Mouse (Mus musculus) embryonic stem cell, embryonic (primary cell): ENCODE measurements around the gene Tmem221.

Source experiments
- CTCF ChIA-PET, 4 experiments: fragments of 300-600 bp in 2 of 4; fragments of 350-600 bp in 2 of 4; sonication (Branson Sonifier 250); formaldehyde crosslinking; loops; one replicate each; lab custom pipeline; 2022; ENCODE audit warnings: inconsistent platforms in 2 of 4; lab: Charles Lee
- POLR2A ChIA-PET, 4 experiments: fragments of 300-600 bp in 2 of 4; fragments of 350-600 bp in 2 of 4; sonication (Branson Sonifier 250); formaldehyde crosslinking; loops; one replicate each; lab custom pipeline; 2022; ENCODE audit warnings: antibody characterized with exemption in 4 of 4, inconsistent platforms in 1 of 4; lab: Charles Lee

Gene Tmem221

GRCm38 (mm10) chr8:71569366-71570290 lies 11.0 kb upstream of the Tmem221 start:
- CTCF ChIA-PET = interaction anchor here (0.5 to 3.7 kb wide), 47 partner anchors 7 to 1011 kb away, joined by 3 to 40 read pairs (median 5); partner anchors contain the start of genes Tmem221 (in 3 of the 4), Ap1m1 (in 1 of the 4), Bst2 (in 1 of the 4) and Colgalt1 (in 1 of the 4)
- POLR2A ChIA-PET = interaction anchor here (0.6 to 4.7 kb wide), 150 partner anchors 7 to 1032 kb away, joined by 3 to 104 read pairs (median 4); partner anchors contain the start of genes Tmem221 (in 4 of the 4), Colgalt1 (in 3 of the 4), Klf2 (in 3 of the 4) and Mvb12a (in 3 of the 4)

- ChIA-PET POLR2A (interaction anchor here (0.6 to 4.7 kb wide), 99 partner anchors 8 to 1648 kb away, joined by 3 to 104 read pairs (median 5); partner anchors contain the start of genes Colgalt1 (in 3 of the 4), Pgls (in 3 of the 4), Tmem221 (in 3 of the 4) and Jak3 (in 2 of the 4)), CTCF (interaction anchor here in 3 of 4 experiments (0.6 to 3.7 kb wide), 31 partner anchors 7 to 1011 kb away, joined by 3 to 40 read pairs (median 5); partner anchors contain the start of genes Tmem221 (in 2 of the 3), Colgalt1 (in 1 of the 3), Dda1 (in 1 of the 3) and Mvb12a (in 1 of the 3))
Measured at GRCm38 (mm10) chr8:71568941-71569340, 10.3 kb upstream of the Tmem221 start.

DNA sequence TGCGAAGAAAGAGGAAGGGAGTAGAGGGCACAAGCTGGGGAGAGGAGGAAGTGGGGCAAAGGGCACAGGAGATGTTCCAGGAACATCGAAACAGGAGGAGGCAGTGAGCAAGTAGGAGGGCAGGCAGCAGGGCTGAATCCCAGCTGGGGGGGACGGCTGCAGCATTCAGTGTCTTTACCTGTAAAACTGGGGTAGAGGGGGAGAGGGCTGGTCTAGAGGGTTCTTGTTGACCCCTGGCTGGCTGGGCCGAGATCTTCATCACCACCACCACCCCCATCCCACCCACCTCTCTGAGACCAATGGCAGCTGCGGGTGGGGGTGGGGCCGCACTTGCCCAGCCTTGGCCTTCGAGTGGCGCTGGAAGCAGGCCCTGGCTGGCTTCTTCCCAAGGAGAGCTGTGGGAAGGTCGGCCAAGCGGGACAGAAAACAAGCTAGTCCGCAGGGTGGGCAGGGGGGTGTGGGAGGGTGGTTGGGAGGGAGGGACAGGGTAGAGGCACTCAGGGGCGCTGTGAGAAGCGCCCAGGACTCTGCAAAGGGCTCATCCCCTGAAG lies 9.8 kb upstream of the Tmem221 start, which contains the start of gene Slc27a1:
Slc27a1 (plus strand) TSS at position 496 of the 551 bp plus-strand sequence.
- ChIA-PET CTCF (interaction anchor here (0.5 to 3.7 kb wide), 27 partner anchors 8 to 606 kb away, joined by 3 to 40 read pairs (median 4); partner anchors contain the start of genes Tmem221 (in 2 of the 4), Colgalt1 (in 1 of the 4), Dda1 (in 1 of the 4) and Mvb12a (in 1 of the 4)), POLR2A (interaction anchor here (0.5 to 4.7 kb wide), 63 partner anchors 9 to 1648 kb away, joined by 3 to 104 read pairs (median 6); partner anchors contain the start of genes Colgalt1 (in 3 of the 4), Pgls (in 3 of the 4), Jak3 (in 2 of the 4) and Klf2 (in 2 of the 4))

GRCm38 (mm10) chr8:71567587-71567986 lies 8.9 kb upstream of the Tmem221 start:
- POLR2A ChIA-PET = interaction anchor here (0.6 to 4.7 kb wide), 17 partner anchors 12 to 110 kb away, joined by 3 to 104 read pairs (median 34); partner anchors contain the start of genes Colgalt1 (in 2 of the 4), Pgls (in 2 of the 4), Jak3 (in 1 of the 4) and Unc13a (in 1 of the 4)

DNA sequence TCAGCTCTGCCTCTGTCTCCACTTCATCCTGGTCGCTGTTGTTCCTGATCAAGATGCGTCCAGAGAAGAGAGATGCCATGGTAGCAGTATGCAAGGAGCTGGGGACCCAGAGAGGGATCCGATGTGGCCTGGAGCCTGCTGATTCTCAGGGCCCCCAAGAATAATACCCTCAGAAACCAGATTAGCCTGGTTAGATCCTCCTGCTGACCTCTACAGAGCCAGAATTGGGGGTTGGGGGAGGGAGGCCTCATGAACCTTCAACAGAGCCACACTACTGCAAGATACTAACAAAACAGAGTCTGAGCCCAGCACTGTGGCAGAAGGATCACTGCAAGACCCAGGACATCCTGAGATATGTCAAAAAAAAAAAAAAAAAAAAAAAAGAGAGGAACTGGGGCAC lies 7.8 kb upstream of the Tmem221 start, which contains the start of gene Nxnl1:
Nxnl1 (minus strand) TSS at position 101 of the 400 bp plus-strand sequence.
- CTCF ChIA-PET = interaction anchor here in 3 of 4 experiments (1.1 to 2.2 kb wide), 4 partner anchors 30 to 99 kb away, joined by 3 to 4 read pairs (median 4); no protein-coding TSS in a partner anchor

More at GRCm38 (mm10) chr8:71567587-71567986, 8.9 kb upstream of the Tmem221 start:
- CTCF ChIA-PET = interaction anchor here in 3 of 4 experiments (0.5 to 3.7 kb wide), 10 partner anchors 10 to 98 kb away, joined by 3 to 40 read pairs (median 4); partner anchors contain the start of gene Mvb12a (in 1 of the 3)

DNA sequence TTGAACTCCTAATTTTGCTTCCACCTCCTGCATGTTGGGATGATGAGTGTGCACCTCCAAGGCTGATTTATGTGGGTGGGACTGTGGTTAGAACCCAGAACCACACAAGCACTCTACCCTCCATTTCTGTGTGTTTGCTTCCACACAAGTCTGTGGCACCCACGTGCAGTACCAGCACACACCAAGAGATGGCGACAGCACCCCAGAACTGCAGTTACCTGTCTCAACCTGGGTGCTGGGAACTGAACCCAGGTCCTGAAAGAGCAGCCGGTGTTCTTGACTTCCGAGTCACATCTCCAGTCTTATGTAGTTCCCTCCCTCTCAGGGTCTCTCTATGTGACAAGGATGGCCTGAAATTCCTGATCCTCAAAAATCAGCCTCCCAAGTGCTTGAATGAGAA lies 5.3 kb upstream of the Tmem221 start:
- CTCF ChIA-PET = interaction anchor here in 3 of 4 experiments (0.5 to 4.0 kb wide), 6 partner anchors 16 to 102 kb away, joined by 3 to 40 read pairs (median 13); partner anchors contain the start of gene Pgls (in 1 of the 3)
- POLR2A ChIA-PET = interaction anchor here in 2 of 4 experiments (1.0 to 2.6 kb wide), 7 partner anchors 26 to 68 kb away, joined by 3 to 7 read pairs (median 4); no protein-coding TSS in a partner anchor

More for the DNA sequence above, 7.8 kb upstream of the Tmem221 start, which contains the start of gene Nxnl1:
- POLR2A ChIA-PET = interaction anchor here in 1 of 4 experiments (0.9 to 2.6 kb wide), 4 partner anchors 14 to 99 kb away, joined by 3 to 7 read pairs (median 5); no protein-coding TSS in a partner anchor

- ChIA-PET POLR2A (interaction anchor here in 3 of 4 experiments (0.6 to 2.3 kb wide), 12 partner anchors 8 to 123 kb away, joined by 3 to 10 read pairs (median 4); partner anchors contain the start of gene Mvb12a (in 2 of the 3)), CTCF (interaction anchor here (0.6 to 4.0 kb wide), 37 partner anchors 10 to 169 kb away, joined by 3 to 40 read pairs (median 4); partner anchors contain the start of genes Pgls (in 2 of the 4), Fcho1 (in 1 of the 4) and Mvb12a (in 1 of the 4))
Measured at GRCm38 (mm10) chr8:71562751-71563150, 4.1 kb upstream of the Tmem221 start.

GRCm38 (mm10) chr8:71561401-71561800 lies 2.7 kb upstream of the Tmem221 start:
- POLR2A ChIA-PET = interaction anchor here in 3 of 4 experiments (0.8 to 2.3 kb wide), 12 partner anchors 9 to 110 kb away, joined by 3 to 12 read pairs (median 4); partner anchors contain the start of gene Unc13a (in 1 of the 3)

DNA sequence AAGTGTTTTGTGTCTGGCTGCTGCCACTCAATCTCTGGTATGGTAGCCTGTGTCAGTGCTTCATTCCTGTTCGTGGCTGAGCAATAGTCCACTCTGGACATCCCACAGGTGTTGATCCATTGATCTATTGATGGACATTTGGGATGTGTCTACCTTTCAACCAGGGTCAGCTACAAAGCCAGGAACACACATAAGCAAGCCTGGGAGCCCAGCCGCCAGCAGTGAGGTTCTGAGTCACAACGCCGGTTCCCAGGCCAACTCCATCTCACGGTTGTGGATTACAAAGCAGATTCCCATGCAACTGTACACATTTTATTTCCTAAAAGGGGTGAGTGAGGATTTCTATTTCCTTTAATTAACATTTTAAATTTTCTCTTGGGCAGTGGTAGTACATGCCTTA lies 2.1 kb upstream of the Tmem221 start:
- CTCF ChIA-PET = interaction anchor here (0.6 to 4.0 kb wide), 41 partner anchors 9 to 679 kb away, joined by 3 to 40 read pairs (median 4); partner anchors contain the start of genes Fcho1 (in 2 of the 4), Mvb12a (in 2 of the 4), Pgls (in 2 of the 4) and Colgalt1 (in 1 of the 4)

More at GRCm38 (mm10) chr8:71561401-71561800, 2.7 kb upstream of the Tmem221 start:
- CTCF ChIA-PET = interaction anchor here (0.6 to 4.0 kb wide), 45 partner anchors 8 to 696 kb away, joined by 3 to 40 read pairs (median 4); partner anchors contain the start of genes Mvb12a (in 2 of the 4), Pgls (in 2 of the 4), Colgalt1 (in 1 of the 4) and Fcho1 (in 1 of the 4)

DNA sequence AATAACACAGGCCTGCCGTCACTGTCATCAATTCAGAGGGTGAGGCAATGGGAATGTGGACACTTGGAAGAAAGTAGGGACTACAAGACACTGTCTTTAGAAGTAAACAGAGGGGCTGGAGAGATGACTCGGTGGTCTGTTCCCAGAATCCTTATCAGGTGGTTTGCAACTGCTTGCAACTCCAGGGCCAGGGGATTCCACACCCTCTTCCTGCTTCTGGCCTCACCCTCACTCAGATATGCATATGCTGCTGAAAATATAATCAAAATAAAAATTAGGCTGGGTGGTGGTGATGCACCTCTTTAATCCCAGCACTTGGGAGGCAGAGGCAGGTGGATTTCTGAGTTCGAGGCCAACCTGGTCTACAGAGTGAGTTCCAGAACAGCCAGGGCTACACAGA lies 1.4 kb upstream of the Tmem221 start:
- POLR2A ChIA-PET = interaction anchor here in 2 of 4 experiments (0.6 to 3.3 kb wide), 16 partner anchors 9 to 219 kb away, joined by 3 to 66 read pairs (median 9); partner anchors contain the start of genes Slc27a1 (in 2 of the 2), Babam1 (in 1 of the 2), Colgalt1 (in 1 of the 2) and Fam129c (in 1 of the 2)
- CTCF ChIA-PET = interaction anchor here (0.6 to 4.0 kb wide), 11 partner anchors 10 to 679 kb away, joined by 3 to 40 read pairs (median 6); partner anchors contain the start of genes Colgalt1 (in 1 of the 4), Fcho1 (in 1 of the 4), Pgls (in 1 of the 4) and Slc27a1 (in 1 of the 4)

More for the DNA sequence above, 2.1 kb upstream of the Tmem221 start:
- POLR2A ChIA-PET = interaction anchor here in 3 of 4 experiments (0.9 to 3.3 kb wide), 14 partner anchors 9 to 107 kb away, joined by 3 to 35 read pairs (median 6); partner anchors contain the start of gene Slc27a1 (in 1 of the 3)

DNA sequence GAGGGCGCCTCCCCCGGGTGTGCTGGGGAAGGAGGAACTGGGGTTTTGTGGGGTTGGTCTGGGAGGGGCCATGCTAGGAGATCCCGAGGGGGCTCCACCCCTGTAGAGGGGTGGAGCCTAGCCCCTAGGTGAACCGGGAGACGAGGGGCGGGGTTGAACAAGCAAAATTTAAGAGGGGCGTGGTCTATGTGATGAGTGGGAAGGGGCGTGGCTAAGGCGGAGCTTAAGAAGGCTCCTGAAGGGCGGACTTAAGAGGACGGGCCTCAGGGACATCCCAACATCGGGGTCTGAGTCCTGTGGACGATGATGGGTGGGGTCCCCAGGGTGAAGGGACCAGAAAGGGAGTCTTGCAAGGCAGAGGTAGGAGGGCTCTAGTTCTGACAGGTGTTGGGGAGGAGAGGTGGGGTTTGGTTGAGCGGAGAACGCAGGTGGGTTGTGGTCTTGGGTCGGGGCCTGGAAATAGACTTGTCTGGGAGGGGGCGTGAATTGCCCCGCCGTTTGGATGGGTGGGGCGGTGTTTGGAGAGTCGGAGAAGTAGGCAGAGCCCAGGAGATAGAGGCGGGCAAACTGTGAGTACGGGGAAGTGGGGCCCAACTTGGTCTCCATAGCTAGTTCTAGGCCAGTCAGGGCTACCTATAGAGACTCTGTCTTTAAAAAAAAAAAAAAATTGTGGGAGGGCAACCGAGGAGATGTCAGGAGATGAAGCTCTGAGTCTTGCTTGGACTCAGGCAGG lies 453 bp upstream of the Tmem221 start:
- CTCF ChIA-PET = interaction anchor here (0.6 to 2.4 kb wide), 52 partner anchors 10 to 714 kb away, joined by 3 to 34 read pairs (median 4); partner anchors contain the start of genes Slc27a1 (in 2 of the 4), Abhd8 (in 1 of the 4), Colgalt1 (in 1 of the 4) and Fcho1 (in 1 of the 4)

GRCm38 (mm10) chr8:71554644-71555043 lies 4.0 kb downstream of the Tmem221 start:
- ChIA-PET CTCF (interaction anchor here in 3 of 4 experiments (1.0 to 1.6 kb wide), 4 partner anchors 36 to 177 kb away, joined by 3 to 15 read pairs (median 4); no protein-coding TSS in a partner anchor), POLR2A (interaction anchor here in 2 of 4 experiments (0.9 to 5.2 kb wide), 7 partner anchors 12 to 121 kb away, joined by 3 to 25 read pairs (median 4); partner anchors contain the start of genes Ccdc194 (in 1 of the 2), Jak3 (in 1 of the 2), Mvb12a (in 1 of the 2) and Slc27a1 (in 1 of the 2))

More for the DNA sequence above, 453 bp upstream of the Tmem221 start:
- POLR2A ChIA-PET = interaction anchor here (0.5 to 3.3 kb wide), 79 partner anchors 9 to 720 kb away, joined by 3 to 66 read pairs (median 4); partner anchors contain the start of genes Colgalt1 (in 3 of the 4), Mvb12a (in 3 of the 4), Pgls (in 3 of the 4) and Slc27a1 (in 2 of the 4)

DNA sequence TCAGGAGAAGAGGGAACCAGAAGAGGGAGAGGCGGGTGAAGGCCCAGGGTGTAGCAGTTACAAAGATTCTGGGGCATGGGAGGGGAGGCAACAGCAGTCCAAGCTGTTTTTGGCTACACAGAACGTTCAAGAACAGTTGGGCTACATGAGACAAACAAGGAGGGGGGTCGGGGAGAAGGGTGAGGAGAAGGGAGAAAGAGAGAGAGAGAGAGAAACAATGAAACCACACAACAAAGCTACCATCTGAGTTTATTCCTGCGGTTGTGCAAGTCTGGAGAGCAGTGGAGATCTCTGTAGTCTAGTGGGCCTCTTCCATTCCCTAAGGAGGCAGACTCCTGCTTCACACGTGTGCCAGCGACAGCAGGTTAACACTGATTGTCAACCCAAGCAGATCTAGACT lies 4.7 kb downstream of the Tmem221 start:
- ChIA-PET CTCF (interaction anchor here in 2 of 4 experiments (1.0 to 1.7 kb wide), 4 partner anchors 11 to 75 kb away, joined by 3 to 15 read pairs (median 5); partner anchors contain the start of gene Mvb12a (in 1 of the 2)), POLR2A (interaction anchor here in 3 of 4 experiments (0.8 to 5.2 kb wide), 12 partner anchors 11 to 122 kb away, joined by 3 to 25 read pairs (median 3); partner anchors contain the start of genes Jak3 (in 1 of the 3), Mvb12a (in 1 of the 3) and Slc27a1 (in 1 of the 3))

GRCm38 (mm10) chr8:71552770-71553169 lies 5.9 kb downstream of the Tmem221 start:
- ChIA-PET POLR2A (interaction anchor here in 2 of 4 experiments (0.6 to 5.2 kb wide), 8 partner anchors 9 to 745 kb away, joined by 3 to 25 read pairs (median 4); partner anchors contain the start of genes Slc27a1 (in 2 of the 2) and Mvb12a (in 1 of the 2)), CTCF (interaction anchor here in 2 of 4 experiments (0.5 to 1.7 kb wide), 2 partner anchors 58 to 77 kb away, joined by 6 to 7 read pairs; no protein-coding TSS in a partner anchor)
